Mouse (Mus musculus): ENCODE data around the gene Edc4. TPM values are rescaled to one million over a fixed set of nuclear protein-coding genes. Genes with fewer than 3 reads are reported as not detected.
A peak's percentile ranks its signal among the peaks of the same experiment; 100 is the strongest.

The Edc4 gene
- total RNA-seq, 4 experiments from 2014 or later = 65.0 to 72.8 (median 69.3) TPM

GRCm38 (mm10) chr8:105866364-105867029 is 14.2 kb upstream of the Edc4 start:
- DNase-seq (ENCODE audit: low spot score in 2 of 2) = no peak

DNA sequence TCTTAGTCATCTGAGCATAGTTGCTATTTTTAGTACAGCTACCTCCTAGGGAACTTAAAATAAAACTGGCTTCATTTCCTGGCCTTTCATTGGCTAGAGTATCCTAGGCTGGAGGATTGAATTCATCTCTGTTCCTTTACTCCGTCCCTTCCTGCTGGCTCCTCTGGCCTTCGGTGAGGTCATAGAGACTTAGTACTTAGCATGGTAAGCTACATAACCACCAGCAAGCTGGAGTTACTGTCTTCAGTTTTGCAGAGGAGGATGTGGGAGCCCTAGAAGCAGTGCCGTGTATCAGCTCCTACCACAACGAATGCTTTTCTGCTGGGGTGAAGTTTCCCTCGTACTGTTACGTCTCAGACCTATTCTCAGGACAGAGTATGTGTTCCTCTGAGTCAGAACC is 6.4 kb upstream of the Edc4 start:
- DNase-seq (ENCODE audit: low spot score in 2 of 2) = no peak

GRCm38 (mm10) chr8:105889756-105890465 is 9.2 kb downstream of the Edc4 start:
- no peak for DNase-seq (ENCODE audit: low spot score in 2 of 2)

- DNase-seq (ENCODE audit: low spot score in 2 of 2) = peak; percentile 72 to 82
Measured at GRCm38 (mm10) chr8:105890870-105891269, 10.2 kb downstream of the Edc4 start.

DNA sequence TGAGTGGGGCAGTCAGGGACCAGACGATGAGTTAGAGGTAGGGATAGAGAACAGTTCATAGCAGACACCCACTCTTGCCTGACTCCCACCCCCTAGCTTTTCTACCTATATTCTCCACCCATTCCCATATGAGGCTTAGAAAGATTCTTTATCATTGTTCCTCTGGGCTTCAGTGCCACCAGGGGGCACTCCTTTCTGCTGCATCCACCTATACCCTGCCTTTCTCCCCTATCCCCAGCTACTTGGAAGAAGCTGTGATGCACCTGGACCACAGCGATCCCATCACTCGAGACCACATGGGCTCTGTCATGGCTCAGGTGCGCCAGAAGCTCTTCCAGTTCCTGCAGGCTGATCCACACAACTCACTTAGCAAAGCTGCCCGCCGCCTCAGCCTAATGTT is 11.8 kb downstream of the Edc4 start:
- DNase-seq (ENCODE audit: low spot score in 2 of 2) = no peak

DNA sequence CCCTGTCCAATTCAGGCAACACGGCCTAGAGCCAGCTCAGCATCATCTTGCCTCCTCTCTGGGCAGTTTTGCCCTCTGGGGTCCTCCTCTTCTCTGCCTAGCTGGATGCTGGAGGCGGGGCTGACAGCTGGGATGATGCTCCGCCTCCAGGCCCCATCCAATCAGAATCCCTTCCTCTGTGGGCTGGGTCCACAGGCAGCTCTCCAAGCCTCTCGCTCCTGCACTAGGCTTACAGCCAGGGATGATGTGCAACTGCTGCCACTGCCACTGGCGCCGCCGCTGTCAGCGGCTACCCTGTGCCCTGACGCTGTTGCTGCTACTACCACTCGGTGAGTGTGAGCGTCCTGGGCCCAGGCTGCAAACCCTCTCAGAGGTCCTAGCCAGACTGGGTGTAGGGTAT is 12.7 kb downstream of the Edc4 start, which contains the start of gene Nrn1l:
Gene Nrn1l, plus strand, starts transcription at position 229 of the 400 bp plus-strand sequence.
- DNase-seq (ENCODE audit: low spot score in 2 of 2) = peak; percentile 81 to 85

DNA sequence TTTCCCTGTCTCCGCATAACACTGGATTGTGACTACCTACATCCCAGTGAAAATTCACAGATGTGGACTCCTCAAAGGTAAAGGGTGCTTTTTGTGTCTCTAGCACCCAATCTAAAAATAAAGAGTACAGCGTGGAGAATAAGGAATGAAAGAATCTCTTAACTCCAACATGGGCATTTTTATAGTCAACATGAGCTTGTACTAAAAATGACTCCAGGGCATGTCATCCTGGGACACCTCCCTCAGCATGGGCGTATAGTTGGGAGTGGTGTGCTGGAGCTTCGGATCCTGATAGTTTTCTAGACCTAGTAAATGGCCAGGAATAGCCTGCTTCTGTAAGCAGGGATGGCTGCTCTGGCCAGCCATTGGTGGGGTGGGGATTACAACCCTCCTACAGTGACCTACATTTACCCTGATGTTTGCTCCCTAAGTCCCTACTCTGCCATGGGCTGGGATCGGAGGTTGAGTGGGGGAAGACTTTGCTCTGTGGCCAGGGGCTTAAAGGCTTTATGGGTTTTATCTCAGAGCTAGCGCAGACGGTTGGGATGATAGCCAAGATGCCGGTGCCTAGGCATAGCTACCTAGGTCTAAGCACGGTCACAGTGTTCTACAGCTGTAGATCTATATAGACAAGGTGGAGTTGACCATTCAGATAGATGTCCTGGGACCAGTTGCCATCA is 17.3 kb downstream of the Edc4 start:
- no peak for DNase-seq (ENCODE audit: low spot score in 2 of 2)

DNA sequence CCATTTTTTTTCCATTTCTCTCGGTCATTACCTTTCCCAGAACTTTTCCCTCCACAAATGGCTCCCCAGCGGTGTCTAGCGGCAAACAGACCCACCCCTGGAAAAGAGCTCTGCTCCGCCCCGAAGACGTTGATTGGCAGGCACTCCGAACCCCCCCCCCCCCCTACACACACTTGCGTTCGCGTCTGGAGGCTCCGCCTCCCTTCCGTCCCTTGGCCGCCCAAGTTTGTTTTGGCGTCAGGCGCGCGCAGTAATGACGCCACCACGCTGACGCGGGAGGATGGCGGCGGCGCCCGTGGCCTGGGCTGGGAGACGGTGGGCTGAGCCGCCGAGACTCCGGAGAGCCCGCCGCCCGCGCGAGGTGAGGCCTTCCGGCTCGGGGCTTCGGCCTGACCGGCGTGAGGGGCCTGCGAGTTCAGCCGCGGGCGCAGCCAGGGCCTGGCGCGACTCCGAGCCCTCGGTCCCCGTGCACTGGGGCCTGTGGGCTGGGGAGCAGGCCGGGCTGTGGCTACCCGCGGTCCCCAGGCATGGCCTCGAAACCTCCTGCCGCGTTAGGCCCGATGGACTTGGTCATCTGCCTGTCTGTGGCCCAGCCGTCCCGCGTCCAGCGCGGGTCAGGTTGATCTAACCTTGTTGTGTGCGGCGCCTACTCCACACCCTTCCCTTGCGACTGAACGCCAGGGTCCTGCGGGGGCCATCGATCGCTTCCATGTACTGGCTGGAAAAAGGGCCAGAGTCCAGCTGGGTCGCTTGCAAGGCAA is 19.7 kb downstream of the Edc4 start, which contains the start of gene Pskh1:
Gene Pskh1, plus strand, starts transcription at position 262 of the 761 bp plus-strand sequence.
- DNase-seq (ENCODE audit: low spot score in 2 of 2) = peak; percentile 85 to 90

- DNase-seq (ENCODE audit: low spot score in 2 of 2) = no peak
Measured at GRCm38 (mm10) chr8:105900941-105901616, 20.4 kb downstream of the Edc4 start.

- DNase-seq (ENCODE audit: low spot score in 2 of 2) = no peak
Measured at GRCm38 (mm10) chr8:105919390-105919789, 38.7 kb downstream of the Edc4 start.

- DNase-seq (ENCODE audit: low spot score in 2 of 2) = no peak
Measured at GRCm38 (mm10) chr8:105925123-105925522, 44.4 kb downstream of the Edc4 start.

DNA sequence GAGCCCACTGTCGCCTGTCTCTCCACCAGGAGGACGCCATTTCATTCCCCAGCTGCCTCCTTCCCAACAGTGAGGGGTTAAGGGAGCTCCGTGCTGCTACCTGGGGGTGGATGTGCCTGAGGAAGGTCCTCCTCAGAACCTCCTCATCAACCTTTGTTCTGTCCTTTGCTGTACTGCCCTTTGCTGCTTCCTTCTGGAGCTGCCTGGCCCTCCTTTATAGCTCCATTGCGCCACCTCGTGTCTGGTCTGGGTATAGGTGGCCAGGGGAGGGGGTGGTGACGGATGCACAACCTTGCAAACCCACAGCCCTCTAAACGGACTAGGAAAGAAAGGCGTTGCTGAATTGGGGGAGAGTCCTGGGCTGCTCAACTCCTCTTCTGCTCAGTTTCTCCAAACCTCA is 49.9 kb downstream of the Edc4 start:
- peak in 1 of 2 experiments; percentile 74 for DNase-seq (ENCODE audit: low spot score in 2 of 2)

DNA sequence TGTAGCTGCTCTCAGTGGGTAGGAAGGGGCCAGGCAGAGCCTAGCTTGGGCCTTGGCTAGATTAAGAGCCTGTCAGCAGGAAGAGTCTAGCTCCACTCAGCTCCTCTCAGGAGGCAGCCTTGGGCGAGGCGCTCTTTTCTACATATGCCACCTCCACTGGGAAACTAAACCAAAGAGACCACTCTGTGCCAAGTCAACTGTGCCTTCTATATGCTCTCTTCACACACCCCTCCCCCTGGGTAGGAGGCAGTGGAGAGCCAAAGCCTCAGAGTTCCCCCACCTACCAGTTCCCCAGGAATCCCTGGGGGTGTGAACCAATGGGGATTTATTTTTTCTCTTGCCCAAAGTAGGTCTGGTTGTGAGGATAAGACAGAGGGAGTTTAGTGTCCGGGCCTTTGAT is 50.6 kb downstream of the Edc4 start:
- no peak for DNase-seq (ENCODE audit: low spot score in 2 of 2)

- no peak for DNase-seq (ENCODE audit: low spot score in 2 of 2)
Measured at GRCm38 (mm10) chr8:105932525-105932924, 51.8 kb downstream of the Edc4 start.

- DNase-seq (ENCODE audit: low spot score in 2 of 2) = no peak
Measured at GRCm38 (mm10) chr8:105933762-105934161, 53.1 kb downstream of the Edc4 start, which contains the start of gene Ctrl. Ctrl (minus strand) TSS chr8:105933862.

- no peak for DNase-seq (ENCODE audit: low spot score in 2 of 2)
Measured at GRCm38 (mm10) chr8:105935105-105935504, 54.4 kb downstream of the Edc4 start.

DNA sequence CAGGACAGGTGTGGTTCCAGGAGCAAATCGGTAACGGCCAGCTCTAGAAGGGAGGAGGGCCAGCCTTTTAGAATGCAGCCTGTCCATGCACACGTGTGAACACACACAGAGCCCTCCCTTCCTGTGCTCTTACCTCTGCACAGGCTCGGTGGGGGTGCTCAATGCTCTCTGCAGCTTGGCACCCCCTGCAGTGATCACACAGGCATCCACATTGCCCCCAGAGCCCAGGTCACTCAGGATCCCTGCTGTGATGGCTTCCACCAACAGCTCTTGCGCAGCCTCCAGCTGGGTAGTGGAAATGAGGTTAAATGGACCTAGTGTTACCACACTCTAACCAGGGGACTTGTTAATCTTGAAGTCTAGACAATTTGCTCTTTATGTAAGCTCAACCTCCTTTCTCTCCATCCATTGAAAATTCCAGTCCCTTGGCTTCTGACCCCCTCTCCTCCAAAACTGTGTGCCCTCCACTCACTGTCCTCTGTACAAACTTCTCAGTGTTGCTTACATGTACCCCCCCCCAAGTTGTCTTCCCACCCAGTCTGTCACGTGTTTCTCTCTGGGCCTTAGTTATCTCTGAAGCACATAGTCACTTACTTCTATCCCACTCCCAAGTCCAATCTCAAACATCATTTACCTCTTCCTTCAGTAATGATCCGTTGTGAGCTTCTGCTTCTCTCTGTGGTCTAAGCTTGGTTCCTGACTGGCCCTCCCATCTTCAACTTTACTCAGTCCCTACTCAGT is 55.4 kb downstream of the Edc4 start:
- DNase-seq (ENCODE audit: low spot score in 2 of 2) = no peak

DNA sequence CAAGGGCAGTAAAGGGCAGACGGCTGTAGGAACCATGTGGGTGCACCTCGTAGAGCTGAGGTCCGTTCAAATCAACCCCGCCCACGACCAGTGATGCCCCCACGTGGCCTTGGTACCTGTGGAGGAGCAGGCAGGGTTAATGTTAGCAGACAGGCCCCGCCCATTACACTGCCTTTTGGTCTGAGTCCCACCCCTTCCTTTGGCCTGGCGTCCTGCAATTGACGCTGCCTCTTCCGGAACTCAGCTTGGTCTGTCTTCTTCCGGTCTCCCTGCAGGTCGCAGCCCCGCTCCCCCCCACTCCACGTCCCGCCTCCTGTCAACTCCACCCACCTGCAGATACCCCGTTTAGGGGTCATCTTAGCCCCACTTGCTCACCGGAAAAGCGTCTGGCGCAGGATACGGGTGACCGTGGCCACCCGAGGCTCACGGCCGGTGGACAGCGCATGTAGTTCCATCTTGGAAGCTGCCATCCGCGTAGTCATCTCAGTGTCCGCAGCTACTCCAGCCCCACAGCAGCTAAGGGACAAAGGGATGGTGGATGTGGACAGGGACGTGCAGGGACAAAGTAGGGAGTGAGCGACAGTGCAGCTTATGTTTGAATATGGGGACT is 56.3 kb downstream of the Edc4 start:
- DNase-seq (ENCODE audit: low spot score in 2 of 2) = peak; percentile 85 to 86

GRCm38 (mm10) chr8:105937496-105938305 is 57.0 kb downstream of the Edc4 start:
- no peak for DNase-seq (ENCODE audit: low spot score in 2 of 2)
